Mouse (Mus musculus): ENCODE measurements at regions not wholly inside any gene's neighbourhood (a gene's known extent, or its start where the extent isn't known, plus 50 kb on each side); places are given as distances from the start of the nearest gene placed in this dataset.
A peak's percentile ranks its signal among the peaks of the same experiment; 100 is the strongest.

DNA sequence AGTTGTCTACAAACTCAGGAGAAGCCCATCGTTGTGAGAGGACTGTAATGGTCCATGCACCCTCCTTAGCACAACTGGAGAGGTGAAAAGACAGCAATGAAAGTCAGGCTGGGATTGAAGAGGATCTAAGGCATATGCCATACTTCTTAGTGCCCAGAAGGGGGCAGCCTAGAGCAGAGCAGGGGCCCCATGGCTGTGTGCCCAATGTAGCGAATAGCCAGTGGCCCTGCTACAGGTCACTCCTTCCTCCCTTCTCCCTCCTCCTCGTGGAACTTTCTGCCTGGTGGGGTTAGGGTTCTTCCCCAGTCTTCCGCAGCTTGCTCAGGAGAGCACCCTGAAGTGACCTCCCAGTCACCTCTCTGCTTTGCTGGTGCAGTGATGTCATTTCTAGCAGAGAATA lies 131.8 kb upstream of the Topaz1 start:
- DNase-seq: no peak
- intact Hi-C loops (cut with DNase I): no loop called here

GRCm38 (mm10) chr9:122617793-122618192 lies 129.4 kb upstream of the Topaz1 start:
- intact Hi-C loops (cut with DNase I): no loop called here

GRCm38 (mm10) chr9:122625081-122625480 lies 122.1 kb upstream of the Topaz1 start:
- no peak for DNase-seq
- intact Hi-C loops (cut with DNase I): no loop called here

More at GRCm38 (mm10) chr9:122617793-122618192, 129.4 kb upstream of the Topaz1 start:
- no peak for DNase-seq

- intact Hi-C loops (cut with DNase I): no loop called here
- no peak for DNase-seq
These were observed 120.8 kb upstream of the Topaz1 start for GRCm38 (mm10) chr9:122626346-122626745.

DNA sequence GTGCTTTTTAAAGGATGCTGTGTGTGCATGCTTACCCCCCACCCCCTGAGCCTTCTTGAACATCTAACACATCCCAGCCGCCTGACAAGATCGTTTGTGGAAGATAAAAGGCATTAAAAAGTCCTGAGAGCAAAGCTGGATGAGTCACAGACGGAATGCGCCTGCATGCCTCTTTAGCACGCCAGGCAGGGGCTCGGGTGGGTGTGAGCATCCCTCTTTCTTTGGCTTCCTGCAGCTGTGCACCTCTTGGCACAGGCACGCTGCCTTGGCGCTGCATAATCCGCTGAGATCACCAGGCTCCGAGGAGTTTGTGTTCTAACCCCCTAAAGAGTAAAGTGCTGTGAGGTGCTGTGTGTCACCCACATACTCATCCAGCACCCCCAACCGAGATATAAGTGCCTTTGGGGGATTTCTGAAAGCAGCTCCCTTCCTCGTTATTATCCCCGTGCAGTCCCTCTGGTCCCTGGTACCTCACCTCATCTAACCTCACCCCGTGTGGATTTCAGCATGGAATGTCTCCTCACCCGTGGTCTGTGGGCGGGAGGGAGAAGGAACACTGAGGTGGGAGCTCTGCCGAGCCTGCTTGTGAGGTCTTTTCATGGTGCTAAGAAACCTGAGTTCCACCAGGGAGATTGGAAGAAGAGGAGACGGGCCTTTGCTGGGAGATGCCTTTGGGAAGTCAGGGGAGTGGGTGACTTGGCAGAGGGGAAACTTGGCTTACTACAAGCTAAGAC lies 117.8 kb upstream of the Topaz1 start:
- DNase-seq: no peak

GRCm38 (mm10) chr9:122631793-122632192 lies 115.4 kb upstream of the Topaz1 start:
- intact Hi-C loops (cut with DNase I): no loop called here
- no peak for DNase-seq

More for the DNA sequence above, 117.8 kb upstream of the Topaz1 start:
- intact Hi-C loops (cut with DNase I): no loop called here

DNA sequence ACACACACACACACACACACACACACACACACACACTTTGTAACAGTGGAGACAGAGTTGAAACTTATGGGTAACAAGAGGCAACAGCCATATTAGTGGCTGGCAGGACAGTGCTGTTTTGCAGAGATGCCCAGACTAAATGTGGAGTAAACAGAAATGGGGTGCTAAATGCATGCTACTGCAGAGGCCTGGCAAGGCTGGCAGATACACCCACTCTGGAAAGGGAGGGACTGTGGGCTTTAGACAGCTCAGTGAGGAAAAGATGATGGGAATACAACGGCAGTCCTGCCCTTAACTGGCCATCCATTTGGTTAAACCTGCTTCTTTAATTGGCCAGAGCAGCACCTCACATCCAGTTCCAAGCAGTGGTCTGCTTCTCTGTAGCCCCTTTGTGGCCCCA lies 113.7 kb upstream of the Topaz1 start:
- DNase-seq: no peak
- intact Hi-C loops (cut with DNase I): no loop called here

- DNase-seq: peak; percentile 77
- intact Hi-C loops (cut with DNase I): no loop called here
These were observed 111.8 kb upstream of the Topaz1 start for GRCm38 (mm10) chr9:122635138-122635964.

- no peak for DNase-seq
- intact Hi-C loops (cut with DNase I): no loop called here
These were observed 109.6 kb upstream of the Topaz1 start for GRCm38 (mm10) chr9:122637591-122637990.

DNA sequence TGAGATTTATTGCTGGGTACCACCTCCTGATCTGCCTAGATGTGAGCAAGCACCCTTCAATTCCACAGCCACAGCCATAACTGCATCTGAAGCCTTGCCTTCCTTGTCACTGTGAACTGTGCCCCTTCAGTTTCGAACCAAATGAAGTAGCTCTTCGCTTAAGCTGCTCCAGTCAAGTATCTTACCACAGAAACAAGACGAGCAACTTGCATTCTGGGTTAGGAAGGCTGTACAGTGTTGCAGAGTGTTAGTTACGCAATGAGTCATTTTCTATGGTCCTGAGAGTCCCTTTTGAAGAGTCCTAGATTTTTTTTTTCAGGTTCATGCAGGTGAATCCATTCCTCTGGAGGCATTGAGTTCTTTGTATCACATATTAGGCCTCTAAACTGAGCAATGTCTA lies 107.9 kb upstream of the Topaz1 start:
- no peak for DNase-seq
- intact Hi-C loops (cut with DNase I): no loop called here

GRCm38 (mm10) chr9:122642913-122643312 lies 104.2 kb upstream of the Topaz1 start:
- no peak for DNase-seq
- intact Hi-C loops (cut with DNase I): no loop called here

GRCm38 (mm10) chr9:122645569-122645968 lies 101.6 kb upstream of the Topaz1 start:
- DNase-seq: no peak
- intact Hi-C loops (cut with DNase I): no loop called here

DNA sequence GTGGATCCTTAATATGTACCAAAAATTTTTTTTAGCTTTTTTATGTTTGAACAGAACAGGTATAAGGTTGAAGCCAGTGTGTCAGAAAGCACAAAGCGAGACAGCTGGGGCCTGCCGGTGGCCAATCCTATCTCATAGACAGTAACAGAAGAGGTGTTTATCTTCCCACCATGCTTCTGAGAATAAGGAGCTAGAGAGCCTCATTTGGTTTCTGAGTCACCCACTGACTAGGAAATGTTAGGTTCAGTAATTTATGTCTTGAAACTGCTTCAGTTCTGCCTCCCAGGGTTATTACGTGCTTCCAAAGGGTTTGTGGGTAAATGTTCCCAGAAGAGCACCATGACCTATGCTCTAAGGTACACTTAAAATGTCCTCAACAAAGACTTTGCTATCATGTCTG lies 96.3 kb upstream of the Topaz1 start:
- intact Hi-C loops (cut with DNase I): no loop called here
- no peak for DNase-seq

GRCm38 (mm10) chr9:122655583-122655982 lies 91.6 kb upstream of the Topaz1 start:
- intact Hi-C loops (cut with DNase I): no loop called here
- peak; percentile 40 for DNase-seq

GRCm38 (mm10) chr9:122660050-122660449 lies 87.1 kb upstream of the Topaz1 start:
- intact Hi-C loops (cut with DNase I): no loop called here
- no peak for DNase-seq

- intact Hi-C loops (cut with DNase I): no loop called here
These were observed 80.0 kb upstream of the Topaz1 start for GRCm38 (mm10) chr9:122666978-122667645.

DNA sequence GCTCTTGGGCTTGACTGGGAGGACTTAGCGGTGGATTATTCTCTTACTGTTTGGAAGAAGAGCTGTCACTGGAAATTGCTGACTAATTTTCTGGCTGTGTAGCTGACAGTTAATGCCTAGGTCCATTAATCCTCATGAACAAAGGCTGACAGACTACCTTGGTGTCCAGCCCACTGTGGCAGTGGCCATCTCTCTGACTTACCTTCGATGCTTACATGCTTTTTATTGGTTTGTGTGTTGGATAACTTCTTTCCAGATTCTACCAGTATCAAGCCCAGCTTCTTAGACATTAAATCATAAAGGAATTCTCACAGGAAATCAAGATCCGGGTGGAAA lies 79.5 kb upstream of the Topaz1 start:
- DNase-seq: no peak
- intact Hi-C loops (cut with DNase I): no loop called here

More at GRCm38 (mm10) chr9:122666978-122667645, 80.0 kb upstream of the Topaz1 start:
- DNase-seq: no peak

GRCm38 (mm10) chr9:122673777-122674176 lies 73.4 kb upstream of the Topaz1 start:
- DNase-seq: no peak
- intact Hi-C loops (cut with DNase I): no loop called here

DNA sequence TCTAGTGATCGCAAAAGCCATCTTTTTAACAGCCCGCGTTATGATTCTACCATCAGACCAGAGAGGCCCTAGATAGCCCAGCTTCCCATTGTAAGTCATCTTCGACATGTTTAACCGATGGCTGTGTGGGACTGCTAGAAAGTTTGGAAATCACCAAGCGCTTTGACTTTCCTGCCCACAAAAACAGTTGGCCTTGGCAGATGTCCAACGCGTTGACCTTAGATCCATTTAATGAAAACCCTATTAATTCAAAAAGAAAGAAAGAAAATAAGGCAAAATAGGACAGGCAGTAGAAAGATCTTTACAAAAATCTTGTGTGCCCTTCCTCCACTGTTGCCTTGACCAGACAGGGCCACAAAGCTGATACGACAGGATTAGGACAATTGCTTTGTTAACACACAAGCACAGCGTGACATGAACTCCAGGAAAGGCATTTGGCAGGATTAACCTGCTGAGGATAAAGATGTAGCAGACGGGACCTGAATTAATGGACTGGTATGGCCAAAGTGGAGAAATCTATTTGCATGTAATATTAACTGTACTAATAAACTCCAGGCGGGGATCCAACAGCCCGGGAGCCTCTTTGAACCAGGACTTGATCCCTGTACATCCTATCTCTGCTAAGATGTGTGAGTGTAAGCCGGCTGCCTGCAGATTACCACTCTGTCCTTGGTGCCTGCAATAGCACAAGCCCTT lies 69.0 kb upstream of the Topaz1 start:
- DNase-seq: peak; percentile 32
- intact Hi-C loops (cut with DNase I): no loop called here

DNA sequence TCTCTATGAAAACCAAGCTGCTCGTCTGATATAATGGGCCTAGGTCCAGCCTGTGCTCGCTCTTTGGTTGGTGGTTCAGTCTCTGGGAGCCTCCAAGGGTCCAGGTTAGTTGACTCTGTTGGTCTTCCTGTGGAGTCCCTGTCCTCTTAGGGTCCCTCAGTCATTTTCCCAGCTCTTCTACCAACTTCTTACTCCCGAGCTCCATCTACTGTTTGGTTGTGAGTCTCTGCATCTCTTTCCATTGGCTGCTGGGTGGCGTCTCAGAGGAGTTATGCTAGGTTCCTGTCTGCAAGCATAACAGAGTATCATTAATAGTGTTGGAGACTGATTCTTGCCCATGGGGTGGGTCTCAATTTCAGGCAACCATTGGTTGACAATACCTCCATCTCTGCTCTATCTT lies 60.0 kb upstream of the Topaz1 start:
- intact Hi-C loops (cut with DNase I): loop anchor here (10.0 kb wide), 1 partner anchor 262 kb away; no protein-coding TSS in a partner anchor
- peak; percentile 13 for DNase-seq

GRCm38 (mm10) chr9:122691879-122692278 lies 55.3 kb upstream of the Topaz1 start:
- peak; percentile 30 for DNase-seq
- intact Hi-C loops (cut with DNase I): no loop called here
